Mouse (Mus musculus): ENCODE results near the gene Srpx. TPM values are rescaled to one million over a fixed set of nuclear protein-coding genes. Genes with fewer than 3 reads are reported as not detected.

Srpx gene
- polyA plus RNA-seq, 1 experiment from 2014 or later: 1.4 TPM

- H3K9me3 ChIP-seq (replicated peaks; ENCODE audit: control insufficient read depth, low read length): no peaks in the 10 kb centered on the region
- H3K27me3 ChIP-seq (ENCODE audit: control insufficient read depth, insufficient read depth, low read depth, low read length): no peaks in the 10 kb centered on the region
- H3K36me3 ChIP-seq (ENCODE audit: control insufficient read depth, insufficient read depth): no peaks in the 10 kb centered on the region
- no peak for ATAC-seq (ENCODE audit: low read depth)
- no peak overlapping the region for H3K9ac ChIP-seq (ENCODE audit: low read depth, low read length)
- no peaks in the 10 kb centered on the region for H3K4me1 ChIP-seq (ENCODE audit: control insufficient read depth, low read depth, low read length)
- no peak overlapping the region for H3K4me2 ChIP-seq (ENCODE audit: low read depth, low read length)
- no peak overlapping the region for H3K27ac ChIP-seq (ENCODE audit: low read length)
- H3K4me3 ChIP-seq (ENCODE audit: low read depth, low read length): no peak overlapping the region
- WGBS (ENCODE audit: insufficient replicate concordance): 70% methylated on average over 1 of the region's 1 CpGs
These were observed 109.7 kb downstream of the Srpx start for GRCm38 (mm10) chrX:10007675-10008270.

GRCm38 (mm10) chrX:10005946-10006345, 111.6 kb downstream of the Srpx start:
- Histone ChIP-seq H3K36me3 (ENCODE audit: control insufficient read depth, insufficient read depth) (no peaks in the 10 kb centered on the region), H3K4me1 (ENCODE audit: control insufficient read depth, low read depth, low read length) (no peaks in the 10 kb centered on the region), H3K27me3 (ENCODE audit: control insufficient read depth, insufficient read depth, low read depth, low read length) (no peaks in the 10 kb centered on the region), H3K9me3 (replicated peaks; ENCODE audit: control insufficient read depth, low read length) (no peaks in the 10 kb centered on the region), H3K27ac (ENCODE audit: low read length) (no peak overlapping the region), H3K4me2 (ENCODE audit: low read depth, low read length) (no peak overlapping the region), H3K4me3 (ENCODE audit: low read depth, low read length) (no peak overlapping the region), H3K9ac (ENCODE audit: low read depth, low read length) (no peak overlapping the region)
- ATAC-seq (ENCODE audit: low read depth): no peak
- WGBS (ENCODE audit: insufficient replicate concordance): 32% methylated on average over 1 of the region's 1 CpGs

- WGBS (ENCODE audit: insufficient replicate concordance): 44% methylated on average over 1 of the region's 1 CpGs
These were observed 116.8 kb downstream of the Srpx start for GRCm38 (mm10) chrX:10000718-10001117.

More at GRCm38 (mm10) chrX:10000718-10001117, 116.8 kb downstream of the Srpx start:
- Histone ChIP-seq H3K27ac (ENCODE audit: low read length) (no peak overlapping the region), H3K27me3 (ENCODE audit: control insufficient read depth, insufficient read depth, low read depth, low read length) (no peaks in the 10 kb centered on the region), H3K36me3 (ENCODE audit: control insufficient read depth, insufficient read depth) (no peaks in the 10 kb centered on the region), H3K9me3 (replicated peaks; ENCODE audit: control insufficient read depth, low read length) (no peaks in the 10 kb centered on the region), H3K4me2 (ENCODE audit: low read depth, low read length) (no peak overlapping the region), H3K9ac (ENCODE audit: low read depth, low read length) (no peak overlapping the region), H3K4me3 (ENCODE audit: low read depth, low read length) (no peak overlapping the region), H3K4me1 (ENCODE audit: control insufficient read depth, low read depth, low read length) (no peaks in the 10 kb centered on the region)
- no peak for ATAC-seq (ENCODE audit: low read depth)

Other genes with a start within 250 kb of the Srpx start
- gene Sytl5, start 232.1 kb downstream of the Srpx start, polyA plus RNA-seq (2015; fragmentation: Nextera tagmentation; extraction: Ambion mirVana): 1.5 and 1.8 TPM in 2 replicates
- gene Rpgr, start 99.2 kb upstream of the Srpx start, polyA plus RNA-seq (2015; fragmentation: Nextera tagmentation; extraction: Ambion mirVana): 2.0 and 2.2 TPM in 2 replicates
- gene Otc, start 134.6 kb upstream of the Srpx start, polyA plus RNA-seq (2015; fragmentation: Nextera tagmentation; extraction: Ambion mirVana): 60.1 and 63.5 TPM in 2 replicates